Mouse (Mus musculus): ENCODE data around the gene Sgsm2.
A peak's percentile ranks its signal among the peaks of the same experiment; 100 is the strongest.

Gene Sgsm2

GRCm38 (mm10) chr11:74881979-74882378 lies 14.9 kb downstream of the Sgsm2 start:
- DNase-seq = no peak

- DNase-seq = no peak
Measured at GRCm38 (mm10) chr11:74880999-74881398, 15.9 kb downstream of the Sgsm2 start.

GRCm38 (mm10) chr11:74876801-74877200 lies 20.1 kb downstream of the Sgsm2 start:
- no peak for DNase-seq

- DNase-seq = no peak
Measured at GRCm38 (mm10) chr11:74874630-74875029, 22.2 kb downstream of the Sgsm2 start.

GRCm38 (mm10) chr11:74870991-74871622 lies 25.8 kb downstream of the Sgsm2 start:
- no peak for DNase-seq

GRCm38 (mm10) chr11:74870544-74870943 lies 26.3 kb downstream of the Sgsm2 start:
- DNase-seq = no peak

GRCm38 (mm10) chr11:74869603-74870002 lies 27.3 kb downstream of the Sgsm2 start:
- DNase-seq = no peak

- DNase-seq = no peak
Measured at GRCm38 (mm10) chr11:74868046-74868760, 28.7 kb downstream of the Sgsm2 start.

- DNase-seq = no peak
Measured at GRCm38 (mm10) chr11:74867181-74867580, 29.7 kb downstream of the Sgsm2 start.

- DNase-seq = no peak
Measured at GRCm38 (mm10) chr11:74866640-74867039, 30.2 kb downstream of the Sgsm2 start.

- DNase-seq = no peak
Measured at GRCm38 (mm10) chr11:74865252-74865651, 31.6 kb downstream of the Sgsm2 start.

- DNase-seq = no peak
Measured at GRCm38 (mm10) chr11:74864421-74864820, 32.4 kb downstream of the Sgsm2 start.

GRCm38 (mm10) chr11:74863471-74863870 lies 33.4 kb downstream of the Sgsm2 start:
- no peak for DNase-seq

GRCm38 (mm10) chr11:74862129-74862528 lies 34.7 kb downstream of the Sgsm2 start:
- no peak for DNase-seq

GRCm38 (mm10) chr11:74857756-74858155 lies 39.1 kb downstream of the Sgsm2 start:
- DNase-seq = no peak

- no peak for DNase-seq
Measured at GRCm38 (mm10) chr11:74850998-74851661, 45.7 kb downstream of the Sgsm2 start.

GRCm38 (mm10) chr11:74847919-74848521 lies 48.8 kb downstream of the Sgsm2 start:
- DNase-seq = peak; percentile 85 to 87

GRCm38 (mm10) chr11:74845784-74846183 lies 51.1 kb downstream of the Sgsm2 start:
- peak; percentile 39 for DNase-seq

- no peak for DNase-seq
Measured at GRCm38 (mm10) chr11:74843761-74844160, 53.1 kb downstream of the Sgsm2 start.

- no peak for DNase-seq
Measured at GRCm38 (mm10) chr11:74843435-74843714, 53.5 kb downstream of the Sgsm2 start.

GRCm38 (mm10) chr11:74842656-74843434 lies 54.0 kb downstream of the Sgsm2 start:
- no peak for DNase-seq

- no peak for DNase-seq
Measured at GRCm38 (mm10) chr11:74842045-74842444, 54.8 kb downstream of the Sgsm2 start.

- no peak for DNase-seq
Measured at GRCm38 (mm10) chr11:74841366-74841765, 55.5 kb downstream of the Sgsm2 start.
